Comparison of ENCODE assay signal across 14 mouse cellular contexts in genomic region chr4:111399784-111400183, GRCm38 (mm10).
"Had no signal": no experiment of that assay in that cellular context is flagged by ENCODE, and none has a peak within 500 bp of the region (broad histone marks: within the 10 kb centered on the region; RNA-seq: fewer than 3 reads in every experiment).

No protein-coding gene starts in this region.

- H3K27ac ChIP-seq: intestine, embryonic 15.5 days; layer of hippocampus, adult 2 months; limb, embryonic 12.5 days; liver, embryonic 15.5 days; lung, embryonic 15.5 days; stomach, postnatal 0 days had no signal

- ATAC-seq: intestine, embryonic 15.5 days; midbrain, embryonic 16.5 days had no signal

- H3K9me3 ChIP-seq: intestine, embryonic 15.5 days; limb, embryonic 12.5 days; liver, embryonic 15.5 days; lung, embryonic 15.5 days had no signal

- H3K4me3 ChIP-seq: intestine, embryonic 15.5 days; layer of hippocampus, adult 2 months; limb, embryonic 12.5 days; liver, embryonic 15.5 days; lung, embryonic 15.5 days had no signal

- DNase-seq: kidney, adult 18-20 months; kidney, postnatal 10 days; kidney, postnatal 4 days; liver; lung, postnatal 14 days; right cerebral cortex, adult 18-20 months; right cerebral cortex, postnatal 25 days had no signal

- H3K27me3 ChIP-seq: intestine, embryonic 15.5 days; limb, embryonic 12.5 days; liver, embryonic 15.5 days; lung, embryonic 15.5 days had no signal

- H3K36me3 ChIP-seq: intestine, embryonic 15.5 days; limb, embryonic 12.5 days; liver, embryonic 15.5 days; lung, embryonic 15.5 days had no signal

- H3K9ac ChIP-seq: intestine, embryonic 15.5 days; limb, embryonic 12.5 days; liver, embryonic 15.5 days; lung, embryonic 15.5 days had no signal

- H3K4me1 ChIP-seq: intestine, embryonic 15.5 days; limb, embryonic 12.5 days; liver, embryonic 15.5 days; lung, embryonic 15.5 days had no signal

- H3K4me2 ChIP-seq: intestine, embryonic 15.5 days; limb, embryonic 12.5 days; liver, embryonic 15.5 days; lung, embryonic 15.5 days had no signal
